Mouse (Mus musculus) spleen, embryonic (tissue): ENCODE measurements around the gene Rtn4r.

Experiments used
- CTCF ChIA-PET: fragments of 350-600 bp; sonication (Branson Sonifier 250); formaldehyde crosslinking; loops from one replicate; lab custom pipeline; 2022; lab: Charles Lee

The Rtn4r gene

DNA sequence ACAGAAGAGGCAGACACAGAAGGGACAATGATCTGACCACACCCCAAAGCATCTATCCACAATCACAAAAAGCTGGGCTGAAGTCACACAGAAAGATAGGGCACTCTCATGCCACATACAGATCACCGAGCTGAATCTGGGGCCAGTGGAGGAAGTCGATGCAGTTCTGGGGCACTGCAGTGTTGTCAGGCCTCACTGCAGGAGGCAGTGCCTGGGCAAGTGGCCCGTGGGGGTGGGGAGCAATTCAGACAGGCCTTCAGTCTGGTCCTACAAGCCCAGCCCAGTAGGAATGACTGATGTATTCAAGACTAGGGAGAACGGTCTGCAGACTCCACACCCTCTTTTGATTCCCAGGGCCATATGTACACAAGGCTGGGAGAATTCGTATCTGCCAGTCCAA, 2.8 kb upstream of the Rtn4r start:
- CTCF ChIA-PET, result no interaction called here

DNA sequence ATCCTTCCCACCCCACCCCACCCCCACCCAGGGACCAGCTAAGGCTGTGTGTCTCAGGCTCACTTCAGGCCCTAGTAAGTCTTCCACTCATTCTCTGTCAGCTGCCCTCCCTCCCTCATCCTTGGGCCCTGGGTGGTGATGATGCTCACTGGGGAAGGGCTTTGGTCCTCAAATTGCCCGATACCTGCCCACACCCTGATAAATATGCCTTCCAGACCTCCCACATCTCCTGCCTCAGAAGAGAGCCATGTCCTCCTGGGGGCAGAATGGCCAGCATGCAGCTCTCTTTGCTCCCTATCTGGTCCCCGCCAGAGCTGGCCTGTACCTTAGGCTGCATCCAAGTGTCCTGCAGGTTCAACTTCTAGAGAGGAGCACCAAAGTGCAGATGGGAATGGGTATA, 2.3 kb upstream of the Rtn4r start:
- CTCF ChIA-PET, result no interaction called here

DNA sequence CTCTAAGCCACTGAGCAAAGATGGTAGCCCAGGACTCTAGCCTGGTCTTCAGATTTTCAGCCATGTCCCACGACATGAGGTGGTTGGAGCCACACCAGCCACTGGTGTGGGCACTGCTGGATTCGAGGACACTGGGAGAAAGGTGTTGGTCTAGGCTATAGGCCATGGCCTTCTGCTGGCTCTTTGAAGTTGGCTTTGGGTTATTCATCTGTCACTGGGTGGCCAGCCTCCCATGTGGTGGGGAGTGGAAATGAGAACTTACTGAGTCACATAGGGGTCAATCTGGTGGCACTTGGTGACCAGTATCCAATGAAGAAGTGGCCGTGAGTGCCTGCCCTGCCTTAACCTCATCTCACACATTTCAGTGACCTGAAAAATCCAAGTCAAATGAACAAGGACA, 1.2 kb upstream of the Rtn4r start:
- CTCF ChIA-PET, result no interaction called here

DNA sequence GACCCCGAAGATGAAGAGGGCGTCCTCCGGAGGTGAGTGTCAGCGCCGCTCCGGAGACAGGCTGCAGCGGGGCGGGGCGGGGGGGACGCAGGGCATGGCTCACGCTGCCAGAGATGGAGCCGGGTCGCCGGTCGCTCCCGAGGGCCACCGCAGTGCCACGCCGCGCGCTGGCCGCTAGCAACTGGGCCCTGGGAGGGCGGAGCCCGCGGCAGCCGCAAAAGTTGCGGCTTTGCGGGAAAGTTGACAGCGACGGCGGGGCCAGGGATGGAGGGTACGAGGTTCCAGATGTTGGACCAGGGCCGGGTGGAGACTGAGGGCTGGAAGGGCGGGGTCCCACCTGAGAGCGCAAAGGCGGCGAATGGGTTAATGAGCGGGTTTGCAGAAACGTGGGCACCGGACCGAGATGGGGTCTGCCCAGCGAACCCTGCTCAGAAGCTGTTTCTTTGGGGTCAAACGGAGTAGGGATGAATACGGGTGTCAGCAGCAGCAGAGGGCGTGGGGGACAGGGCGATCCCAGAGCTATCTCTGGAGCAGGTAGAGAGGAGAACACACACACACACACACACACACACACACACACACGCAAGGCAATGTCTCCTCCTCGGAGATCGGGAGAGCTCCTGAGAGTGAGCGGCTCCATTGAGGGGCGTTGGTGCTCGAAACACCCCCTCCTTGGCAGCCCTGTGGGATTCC, 575 bp downstream of the Rtn4r start:
- CTCF ChIA-PET, result no interaction called here

DNA sequence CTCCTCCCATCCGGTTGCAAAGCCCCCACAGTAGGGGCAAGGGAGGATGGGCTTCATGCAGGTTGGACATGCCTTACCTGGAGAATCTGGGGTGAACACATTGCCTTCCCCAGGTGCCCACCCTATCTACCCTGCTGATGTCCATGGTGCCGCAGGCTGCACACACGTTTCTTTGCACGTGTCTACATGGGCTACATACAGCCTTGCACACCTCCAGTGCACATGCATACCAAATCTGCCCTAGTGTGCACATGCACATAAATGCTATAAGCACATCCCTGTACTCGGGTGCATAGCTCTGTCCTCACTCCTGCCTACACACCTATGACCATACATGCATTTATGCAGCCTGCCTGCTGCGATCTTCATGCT, 1.1 kb downstream of the Rtn4r start:
- CTCF ChIA-PET, result no interaction called here

DNA sequence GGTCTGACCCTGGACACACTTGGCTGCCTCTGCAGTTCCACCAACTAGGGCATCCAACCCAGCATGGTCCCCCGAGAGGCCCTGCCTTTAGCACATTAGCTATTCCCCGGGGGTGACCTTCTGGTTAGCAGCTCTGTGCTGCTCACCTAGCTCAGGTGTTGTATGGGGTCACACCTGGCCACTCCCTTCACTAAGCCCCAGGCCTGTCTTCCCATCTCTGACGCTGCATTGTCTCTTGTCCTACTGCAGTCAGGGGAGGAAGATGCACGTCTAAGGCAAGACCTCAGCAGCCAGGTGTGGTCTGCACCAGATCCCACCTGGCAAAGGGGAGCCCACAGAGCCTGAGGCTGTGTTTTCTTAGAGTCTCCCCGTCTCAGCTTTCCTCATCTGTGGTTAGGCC, 2.0 kb downstream of the Rtn4r start:
- CTCF ChIA-PET, result no interaction called here

DNA sequence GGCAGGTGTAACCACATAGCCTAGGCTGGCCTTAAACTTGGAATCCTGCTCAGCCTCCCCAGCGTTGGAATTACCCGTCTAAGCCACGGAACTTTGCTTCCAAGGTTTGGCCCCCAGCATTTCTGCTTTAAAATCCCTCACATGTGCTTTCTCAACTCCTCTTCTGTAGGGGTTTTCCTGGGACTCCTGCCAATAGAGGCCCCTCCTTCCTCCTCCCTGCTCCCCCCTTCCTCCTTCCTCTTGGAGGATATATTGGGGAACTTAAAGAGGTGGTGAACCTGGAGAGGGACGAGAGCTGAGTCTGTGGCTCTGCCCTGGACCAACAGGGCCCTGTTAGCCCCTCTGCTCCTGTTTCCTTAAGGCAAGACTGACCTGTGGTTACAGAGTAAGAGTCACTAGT, 2.8 kb downstream of the Rtn4r start:
- CTCF ChIA-PET, result no interaction called here

DNA sequence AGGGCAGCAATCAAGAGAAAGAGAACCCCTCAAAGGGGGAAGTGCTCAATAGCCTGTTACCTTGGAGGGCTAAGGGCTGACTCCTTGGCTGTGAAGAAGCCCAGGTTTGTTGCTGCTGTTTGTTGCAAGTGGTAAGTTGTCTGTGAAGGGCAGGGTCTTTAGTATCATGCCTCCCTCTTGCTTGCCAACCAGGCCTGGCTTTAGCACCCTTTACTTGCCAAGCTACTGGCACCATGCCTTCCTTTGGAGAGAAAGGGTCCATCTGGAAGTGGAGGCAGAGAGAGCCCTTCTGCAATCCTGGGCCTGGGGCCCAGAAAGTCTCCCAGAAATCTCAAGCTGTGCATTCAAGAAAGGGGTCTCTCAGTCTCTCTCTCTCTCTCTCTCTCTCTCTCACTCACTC, 3.3 kb downstream of the Rtn4r start:
- CTCF ChIA-PET, result no interaction called here

DNA sequence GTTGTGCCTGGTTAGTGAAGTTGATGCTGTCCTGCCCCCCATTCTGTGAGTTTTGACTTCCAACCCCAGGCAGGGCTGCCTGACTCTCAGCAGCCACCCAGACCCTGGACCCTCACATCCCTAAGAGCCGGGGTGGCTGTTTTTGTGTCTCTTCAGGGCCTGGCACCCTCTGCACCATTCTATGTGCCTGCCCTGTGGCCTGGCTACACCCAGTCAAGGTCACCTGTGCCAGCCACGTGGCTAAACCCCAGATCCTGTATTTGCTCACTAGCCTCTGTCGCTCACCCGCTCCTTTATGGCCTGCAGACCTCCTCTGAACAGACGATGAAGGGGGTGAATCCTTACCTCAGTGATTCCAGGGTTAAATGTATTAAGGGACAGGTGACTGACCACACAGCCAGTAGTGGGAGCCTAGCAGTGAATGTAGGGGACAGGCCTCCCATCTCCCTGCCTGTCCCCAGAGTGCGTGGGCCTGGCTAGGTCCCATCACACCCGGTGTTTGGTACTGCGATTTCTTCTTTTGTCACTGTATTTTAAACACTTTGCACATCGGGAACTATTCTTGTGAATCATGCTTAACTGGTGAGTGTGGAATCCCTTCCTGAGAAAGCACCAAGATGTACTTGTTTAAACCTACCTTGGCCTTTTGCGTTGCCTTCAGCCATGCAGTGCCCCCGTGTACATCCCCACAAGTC, 4.0 kb downstream of the Rtn4r start:
- CTCF ChIA-PET, result no interaction called here

DNA sequence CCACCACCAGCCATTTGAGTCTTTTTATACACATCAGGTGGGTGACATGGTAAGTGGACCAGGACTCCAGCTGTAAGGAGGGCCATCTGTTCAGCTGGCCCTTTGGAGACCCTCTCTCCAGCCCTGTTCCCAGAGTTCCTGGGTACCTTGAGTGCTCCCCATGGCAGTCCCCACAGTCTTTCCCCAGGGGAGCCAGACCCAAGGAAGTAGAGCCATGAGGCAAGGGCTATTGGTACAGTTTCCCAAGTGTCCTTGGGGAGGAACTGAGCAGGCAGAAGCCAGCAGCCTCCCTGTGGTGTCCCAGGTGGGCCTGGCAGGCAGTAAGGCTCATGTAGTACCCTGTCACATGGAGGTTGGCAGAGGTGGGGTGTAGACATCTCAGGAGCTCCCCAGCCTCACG, 4.6 kb downstream of the Rtn4r start:
- CTCF ChIA-PET, result no interaction called here

DNA sequence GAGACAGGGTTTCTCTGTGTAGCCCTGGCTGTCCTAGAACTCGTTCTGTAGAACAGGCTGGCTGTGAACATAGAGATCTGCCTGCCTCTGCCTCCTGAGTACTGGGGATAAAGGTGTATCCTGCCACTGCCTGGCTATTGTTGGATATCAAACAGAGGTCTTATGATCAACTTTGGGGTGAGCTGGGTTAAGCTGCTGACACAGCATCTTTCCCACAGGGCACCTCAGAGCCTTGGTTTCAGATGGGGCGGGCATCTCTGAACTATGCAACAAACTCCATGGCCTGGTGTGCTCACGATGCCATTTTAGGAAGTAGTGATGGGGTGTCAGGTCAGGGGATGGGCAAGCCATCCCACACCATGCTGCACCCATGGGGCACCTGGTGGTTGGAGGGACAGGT, 5.1 kb downstream of the Rtn4r start:
- CTCF ChIA-PET, result no interaction called here

DNA sequence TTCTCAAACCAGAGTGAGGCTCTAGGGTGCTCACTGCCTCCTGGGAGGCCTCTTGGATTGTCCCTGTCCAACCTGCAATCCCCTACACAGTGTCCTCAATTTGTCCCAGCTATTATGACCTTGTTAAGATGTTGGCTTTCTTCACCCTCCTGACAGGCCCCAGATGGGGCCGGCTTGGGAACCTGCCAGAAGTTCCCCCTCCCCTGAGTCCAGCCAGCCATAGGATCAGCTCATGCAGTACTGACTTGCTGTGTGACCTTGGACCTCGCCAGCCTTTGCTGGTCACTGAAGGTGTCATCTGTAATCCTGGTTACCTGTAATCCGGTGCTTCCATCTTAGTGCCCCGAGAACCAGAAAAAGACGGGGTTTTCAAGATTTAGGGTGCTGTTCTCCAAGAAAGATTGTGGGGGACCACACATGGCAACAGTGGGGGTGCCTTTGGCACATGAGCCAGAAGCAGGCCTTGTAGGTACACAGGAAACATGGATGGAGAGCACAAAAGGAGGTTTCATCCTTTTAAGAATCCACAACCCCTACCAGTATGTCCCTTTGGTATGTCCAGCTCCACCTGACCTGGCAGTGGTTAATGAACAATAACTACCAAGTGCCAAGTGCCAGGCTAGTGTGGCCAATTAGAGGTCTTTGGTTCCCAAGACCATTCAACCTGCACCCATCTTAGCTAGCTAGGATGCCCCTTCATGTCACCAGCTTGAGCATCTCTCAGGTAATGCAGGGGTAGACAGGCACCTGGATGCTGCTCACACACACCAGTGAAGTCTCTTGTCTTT, 5.9 kb downstream of the Rtn4r start:
- CTCF ChIA-PET, result no interaction called here

DNA sequence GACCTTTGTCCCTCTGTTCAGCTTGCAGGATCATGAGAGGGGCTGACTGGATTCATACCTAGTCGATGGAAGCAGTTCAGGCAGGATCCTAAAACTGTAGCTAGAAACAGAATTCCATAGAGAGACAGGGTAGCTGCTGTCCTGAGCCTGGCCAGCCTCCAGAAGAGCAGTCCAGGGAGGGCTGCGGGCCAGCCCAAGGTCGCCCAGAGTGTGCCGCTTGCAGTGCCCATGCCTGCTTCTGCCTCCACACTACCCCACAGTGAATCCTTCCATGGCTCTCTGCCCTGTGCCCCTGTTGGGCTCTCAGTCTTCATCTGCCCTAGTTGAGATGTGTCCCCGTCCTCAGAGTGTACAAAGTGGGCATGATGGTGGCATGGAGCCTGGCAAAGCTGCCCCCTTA, 7.8 kb downstream of the Rtn4r start:
- CTCF ChIA-PET, result no interaction called here

DNA sequence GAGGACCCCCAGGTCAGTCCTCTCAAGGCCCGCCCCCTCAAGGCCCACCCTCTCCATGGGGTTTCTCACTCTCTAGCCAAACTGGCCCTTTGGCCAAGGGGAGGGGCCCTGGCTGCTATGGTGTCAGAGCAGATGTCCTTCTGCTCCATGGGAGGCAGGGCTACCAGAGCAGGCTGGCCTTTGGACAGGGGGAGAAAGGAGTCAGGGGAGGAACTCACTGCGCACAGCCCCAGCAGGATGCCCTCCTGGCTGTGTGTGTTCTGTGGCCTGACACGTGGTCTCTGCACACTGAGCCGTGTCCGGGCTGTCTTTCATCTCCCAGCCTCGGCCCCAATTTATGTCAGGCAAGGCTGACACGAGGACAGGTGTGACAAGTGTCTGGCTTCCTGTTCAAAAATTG, 8.6 kb downstream of the Rtn4r start:
- CTCF ChIA-PET, result no interaction called here

DNA sequence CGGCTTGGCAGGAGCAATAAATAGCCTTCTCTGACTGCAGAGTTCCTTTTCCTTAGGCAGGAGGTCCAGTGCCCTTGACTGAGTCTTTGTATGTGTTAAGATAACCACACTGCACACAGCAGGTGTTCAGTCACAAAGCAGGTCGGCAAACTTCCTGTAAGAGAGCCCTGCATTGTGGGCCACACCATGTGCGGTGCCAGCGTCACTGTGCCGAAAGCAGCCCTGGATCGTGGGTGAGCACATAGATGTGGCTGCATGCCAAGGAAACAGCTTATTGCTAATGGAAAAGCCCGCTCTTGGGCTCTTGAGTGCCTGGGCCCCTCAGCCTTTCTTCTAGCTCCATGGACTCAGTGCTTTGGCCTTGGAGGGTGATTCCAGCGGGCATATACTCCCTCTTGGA, 16.8 kb downstream of the Rtn4r start:
- CTCF ChIA-PET, result no interaction called here

DNA sequence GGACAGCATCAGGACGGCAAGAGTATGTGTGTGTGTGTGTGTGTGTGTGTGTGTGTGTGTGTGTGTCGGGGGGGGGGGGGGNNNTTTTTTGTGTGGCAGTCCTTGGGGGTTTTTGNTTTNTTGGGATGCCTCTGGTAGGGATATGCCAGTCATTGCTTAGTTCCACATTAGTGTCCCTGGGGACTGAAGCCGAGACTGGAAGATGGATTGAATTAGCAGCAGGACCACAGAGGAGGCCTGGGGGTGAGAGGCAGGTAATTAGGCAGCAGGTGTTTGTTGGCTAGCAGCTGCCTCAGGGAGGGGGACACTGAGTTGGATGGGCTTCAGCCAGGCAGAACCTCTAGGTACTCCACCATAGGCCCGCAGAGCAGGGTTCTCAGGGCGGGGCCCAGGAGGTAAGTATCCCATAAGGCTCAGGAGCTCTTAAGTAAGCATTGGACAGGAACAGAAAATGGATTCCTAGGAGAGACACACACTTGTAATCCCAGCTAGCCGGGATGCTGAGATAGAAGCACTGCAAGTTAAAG, 18.0 kb downstream of the Rtn4r start:
- CTCF ChIA-PET, result no interaction called here

DNA sequence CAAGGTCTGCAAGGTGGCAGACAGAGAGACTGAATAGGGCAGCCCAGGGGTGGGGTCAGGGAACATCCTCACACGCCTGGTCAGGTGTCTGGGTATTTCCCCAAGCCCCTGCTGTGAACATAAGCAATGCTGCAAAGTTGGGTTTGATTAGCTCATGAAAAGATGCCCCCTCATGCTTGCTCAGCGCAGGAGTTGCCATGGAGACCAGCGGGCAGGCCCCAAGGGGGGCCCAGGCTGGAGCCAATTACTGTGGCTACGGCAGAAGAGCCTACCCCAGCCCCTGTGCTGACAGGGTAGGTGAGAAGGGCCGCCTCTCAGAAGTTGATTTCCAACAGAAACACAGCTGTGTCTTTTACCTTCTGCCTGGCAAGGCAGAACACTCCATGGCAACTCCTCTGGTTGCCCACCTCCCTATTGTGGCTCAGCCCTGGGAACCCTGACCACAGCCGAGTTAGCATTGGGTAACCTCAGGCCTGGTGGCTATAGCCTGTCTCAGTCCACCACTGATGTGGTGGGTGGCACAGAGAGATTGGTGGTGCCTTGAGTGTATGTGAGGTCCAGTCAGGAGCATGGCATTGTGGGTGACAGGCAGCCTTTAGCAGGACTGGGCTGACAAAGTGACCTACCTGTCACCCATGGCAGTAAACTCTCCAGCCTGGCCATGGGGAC, 20.9 kb downstream of the Rtn4r start:
- CTCF ChIA-PET, result interaction anchor here (0.5 to 0.6 kb wide), 2 partner anchors 36 to 928 kb away, joined by 3 to 5 read pairs; no protein-coding TSS in a partner anchor

DNA sequence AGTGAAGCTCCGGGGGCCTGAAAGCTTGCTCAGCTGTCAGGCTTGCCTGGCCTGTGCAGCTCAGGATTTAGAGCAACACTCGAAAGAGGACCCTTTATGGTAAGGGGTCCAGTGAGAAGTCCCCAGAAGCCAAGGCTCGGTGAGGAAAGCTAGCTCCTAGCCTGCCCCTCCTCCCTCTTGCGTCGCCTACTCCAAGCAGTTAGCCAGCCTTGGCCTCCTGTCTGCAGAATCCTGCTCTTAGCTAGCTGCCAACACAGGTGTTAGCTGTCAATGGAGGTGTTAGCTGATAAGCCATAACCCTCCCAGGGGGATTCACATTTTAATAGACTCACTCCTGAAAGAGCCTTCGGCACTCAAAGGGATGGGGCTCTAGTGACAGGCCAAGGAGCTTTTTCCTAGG, 21.8 kb downstream of the Rtn4r start:
- CTCF ChIA-PET, result no interaction called here

DNA sequence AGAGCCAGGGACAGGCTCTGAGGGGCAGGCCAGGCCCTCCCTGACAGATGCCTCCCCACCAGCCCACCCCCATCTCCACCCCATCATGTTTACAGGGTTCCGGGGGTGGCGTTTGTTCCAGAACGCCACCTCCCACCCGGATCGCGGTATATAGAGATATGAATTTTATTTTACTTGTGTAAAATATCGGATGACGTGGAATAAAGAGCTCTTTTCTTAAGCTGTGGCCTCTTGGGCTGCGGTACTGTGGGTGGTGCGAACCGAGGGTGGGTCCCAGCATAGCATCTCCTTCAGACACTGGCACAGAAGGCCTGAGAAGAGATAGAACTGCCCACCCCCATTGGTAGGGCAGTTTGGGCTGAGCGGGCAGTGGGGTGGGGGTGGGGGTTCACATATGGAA, 24.7 kb downstream of the Rtn4r start:
- CTCF ChIA-PET, result no interaction called here

DNA sequence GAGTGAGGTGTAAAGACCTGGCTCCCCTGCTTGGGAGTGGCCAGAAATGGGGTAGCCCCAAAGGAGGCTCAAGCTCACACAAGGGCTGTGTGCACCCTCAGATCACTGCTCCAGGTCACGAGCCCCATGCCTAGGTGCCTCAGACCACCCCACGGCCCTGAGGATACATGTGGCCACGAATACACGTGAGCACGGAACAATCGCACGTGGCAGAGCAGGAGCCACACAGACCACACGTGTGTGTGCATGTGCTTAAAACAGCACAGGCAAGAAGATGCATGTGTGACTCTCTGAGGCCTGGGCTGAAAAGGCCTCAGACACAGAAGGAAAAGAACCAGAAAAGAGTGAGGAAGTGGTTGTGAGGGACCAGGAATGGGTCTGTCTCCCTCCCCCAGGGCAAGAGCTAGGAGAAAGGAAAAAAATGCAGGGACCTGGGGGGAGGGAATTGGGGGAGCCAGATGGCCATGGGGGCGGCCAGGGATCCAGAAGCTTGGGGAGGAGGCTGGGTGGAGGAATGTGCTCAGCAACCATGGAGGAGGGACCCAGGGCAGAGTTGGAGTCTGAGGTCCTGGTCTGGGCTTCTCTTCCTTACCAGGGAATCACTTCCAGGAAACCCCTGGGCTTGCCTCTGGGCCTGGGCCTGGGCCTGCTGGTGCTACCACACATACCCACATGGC, 25.5 kb downstream of the Rtn4r start:
- CTCF ChIA-PET, result interaction anchor here (0.6 kb wide), 1 partner anchor 605 kb away, joined by 5 read pairs; no protein-coding TSS in a partner anchor

DNA sequence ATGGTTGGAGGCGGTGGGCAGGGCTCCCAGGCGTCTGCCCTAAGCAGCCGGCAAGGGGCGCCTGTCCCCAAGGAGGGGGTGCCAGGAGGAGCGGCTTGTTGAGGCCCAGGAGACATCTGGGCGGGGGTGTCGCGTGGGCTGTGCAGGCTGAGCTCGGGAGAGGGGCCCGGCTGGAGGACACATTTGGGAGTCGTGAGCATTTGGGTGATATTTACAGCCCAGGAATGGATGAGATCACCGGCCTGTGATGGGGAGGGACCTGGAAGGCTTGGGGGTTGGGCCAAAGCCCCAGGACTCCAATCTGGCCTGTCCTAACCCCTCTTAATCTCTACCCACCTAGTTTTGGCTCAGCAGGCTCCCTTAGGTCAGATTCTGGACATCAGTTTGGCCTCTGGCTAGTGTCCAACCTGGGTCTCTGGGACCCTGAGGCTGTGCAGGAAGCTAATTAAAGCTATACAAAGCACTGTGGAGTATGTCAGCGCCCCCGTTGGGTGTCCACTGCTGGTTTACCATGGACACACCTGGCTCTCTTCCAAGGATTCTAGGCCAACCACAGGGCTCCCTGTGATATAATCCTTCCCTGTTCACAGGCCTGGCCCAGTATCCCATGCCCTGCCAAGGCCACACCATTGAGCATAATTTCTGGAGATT, 27.2 kb downstream of the Rtn4r start:
- CTCF ChIA-PET, result no interaction called here
